Mouse (Mus musculus): ENCODE results near the gene H2-M10.1.
"Not testable (repeated sequence)": the region's sequence is repeated elsewhere in the genome, so short reads cannot be mapped to it uniquely, and the experiment has no call there.

DNA sequence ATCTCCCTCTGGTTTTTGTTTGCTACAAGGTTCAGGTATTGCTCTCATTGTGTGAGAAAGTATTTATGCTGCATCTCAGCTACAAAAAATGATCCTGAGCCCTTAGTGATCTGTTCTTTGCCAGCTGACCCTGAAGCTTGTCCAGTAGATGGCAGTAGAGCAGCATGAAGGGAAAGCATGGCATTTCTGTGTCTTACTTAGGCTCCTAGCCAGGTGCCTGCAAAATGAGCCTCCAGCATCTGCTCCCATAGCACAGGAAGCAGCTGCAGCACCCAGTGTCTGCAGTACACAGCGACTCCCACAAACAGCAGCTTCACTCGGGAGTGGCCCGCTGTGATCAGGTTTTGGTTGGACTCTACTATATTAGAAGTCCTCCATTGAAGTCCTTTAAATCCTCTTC, 17.1 kb downstream of the H2-M10.1 start:
- TF ChIP-seq GATA1 (IDR thresholded peaks at IDR 0.05; ENCODE audit: borderline replicate concordance, low read length); FLI1 (IDR thresholded peaks at IDR 0.05; ENCODE audit: low read length): not testable (repeated sequence)

All from megakaryocyte, embryonic 14.5 days (primary cell).